Mouse (Mus musculus) kidney, adult 2 months (tissue): ENCODE data around the gene Mitf.

Experiments used
- CTCF ChIP-seq: fragments of 200-500 bp; conservative IDR thresholded peaks from 2 replicates; pipeline ENCODE4 v1.5.1; 2011; ENCODE audit warnings: low read depth, mild to moderate bottlenecking, control low read depth, low read length, moderate library complexity, mixed read lengths; ENCODE audit not compliant: insufficient read depth, insufficient read length
- POLR2A ChIP-seq: fragments of 200-500 bp; IDR thresholded peaks from one replicate; pipeline ENCODE4 v1.6.1; 2011; ENCODE audit warnings: low read depth, low read length, control low read depth

DNA sequence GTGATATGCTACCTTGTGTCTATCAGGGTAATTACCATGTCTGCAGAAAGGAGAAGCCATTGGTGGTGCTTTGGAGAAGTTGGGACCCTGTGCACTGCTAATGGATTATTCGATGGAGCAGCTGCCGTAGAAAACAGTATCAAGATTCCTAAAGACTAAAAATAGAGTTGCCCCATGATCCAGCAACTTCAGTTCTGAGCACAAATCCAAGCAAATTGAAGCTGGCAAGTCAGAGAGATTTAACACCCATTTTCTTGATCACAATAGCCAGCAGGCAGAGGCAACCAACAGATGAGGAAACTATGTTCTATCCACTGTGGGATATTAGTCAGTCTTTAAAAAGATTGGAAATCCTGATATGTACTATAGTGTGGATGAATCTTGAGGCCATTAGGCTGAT, 47.4 kb downstream of the Mitf start:
- TF ChIP-seq POLR2A: no peak
- no peak for TF ChIP-seq CTCF
